Mouse (Mus musculus): Measurements from ENCODE around the gene Scamp2. TPM values are rescaled to one million over a fixed set of nuclear protein-coding genes. Genes with fewer than 3 reads are reported as not detected.

The Scamp2 gene
- 10 to 100 TPM; 68.7 to 92.7 TPM for polyA plus RNA-seq (2017; shearing (Covaris generic))

DNA sequence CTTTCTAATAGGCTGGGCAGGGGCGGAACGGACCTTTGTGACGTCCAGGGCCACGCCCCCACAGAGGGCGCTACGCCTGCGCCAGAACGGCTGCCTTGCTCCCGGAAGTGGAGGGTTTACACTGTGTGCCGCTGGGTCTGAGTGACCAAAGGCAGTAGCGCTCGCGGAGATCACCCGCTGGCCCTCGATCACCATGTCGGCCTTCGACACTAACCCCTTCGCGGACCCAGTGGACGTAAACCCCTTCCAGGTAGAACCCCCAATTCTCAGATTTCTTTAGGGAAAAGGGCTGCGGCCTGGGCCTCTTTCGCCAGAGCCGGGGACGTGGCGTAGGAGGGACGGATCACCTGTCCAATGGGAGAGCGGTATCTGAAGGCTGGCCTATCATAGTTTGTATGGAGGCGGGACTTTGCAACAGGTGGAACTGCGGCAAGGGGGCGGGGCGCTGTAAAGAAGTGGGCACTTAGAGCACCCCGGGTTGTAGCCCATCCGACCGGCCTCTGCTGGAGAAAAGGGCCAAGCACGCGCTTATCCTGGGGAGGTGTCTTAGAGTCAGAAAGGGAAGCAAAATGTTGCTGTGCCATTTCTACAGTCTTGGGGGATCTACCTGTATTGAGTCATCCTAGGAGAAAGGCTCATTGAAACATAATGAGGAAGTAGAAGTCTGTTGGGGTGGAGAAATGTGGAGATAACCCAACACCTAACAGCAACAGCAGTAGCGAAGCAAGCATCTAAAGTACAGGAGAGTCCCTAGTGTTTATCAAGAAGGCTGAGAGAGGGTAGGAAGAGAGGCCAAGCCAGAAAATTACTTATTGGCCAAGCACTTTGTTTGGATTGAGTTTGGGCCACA lies at the start of gene Scamp2:
Gene Scamp2, plus strand, starts transcription at position 83 of the 850 bp plus-strand sequence.
- peak; percentile 94 for ATAC-seq

DNA sequence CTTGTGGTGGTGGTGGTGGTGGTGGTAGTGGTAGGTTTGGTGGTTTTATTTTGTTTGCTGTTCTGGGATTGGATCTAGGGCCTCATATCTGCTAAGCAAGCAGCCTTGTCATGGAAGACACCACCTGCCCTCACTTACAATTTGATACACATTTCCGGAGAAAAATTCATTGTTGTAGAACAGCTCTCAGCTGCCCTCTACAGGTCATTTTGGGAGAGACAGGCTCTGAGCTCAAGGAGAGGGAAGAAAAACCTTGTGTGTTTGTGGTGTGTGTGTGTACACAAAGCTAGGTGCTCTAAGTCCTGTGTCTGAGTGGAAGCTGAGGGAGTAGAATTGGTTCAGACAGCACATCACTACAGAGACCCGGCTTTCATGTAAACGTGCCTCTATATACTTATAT lies 43.6 kb upstream of the Scamp2 start:
- peak; percentile 30 for ATAC-seq

DNA sequence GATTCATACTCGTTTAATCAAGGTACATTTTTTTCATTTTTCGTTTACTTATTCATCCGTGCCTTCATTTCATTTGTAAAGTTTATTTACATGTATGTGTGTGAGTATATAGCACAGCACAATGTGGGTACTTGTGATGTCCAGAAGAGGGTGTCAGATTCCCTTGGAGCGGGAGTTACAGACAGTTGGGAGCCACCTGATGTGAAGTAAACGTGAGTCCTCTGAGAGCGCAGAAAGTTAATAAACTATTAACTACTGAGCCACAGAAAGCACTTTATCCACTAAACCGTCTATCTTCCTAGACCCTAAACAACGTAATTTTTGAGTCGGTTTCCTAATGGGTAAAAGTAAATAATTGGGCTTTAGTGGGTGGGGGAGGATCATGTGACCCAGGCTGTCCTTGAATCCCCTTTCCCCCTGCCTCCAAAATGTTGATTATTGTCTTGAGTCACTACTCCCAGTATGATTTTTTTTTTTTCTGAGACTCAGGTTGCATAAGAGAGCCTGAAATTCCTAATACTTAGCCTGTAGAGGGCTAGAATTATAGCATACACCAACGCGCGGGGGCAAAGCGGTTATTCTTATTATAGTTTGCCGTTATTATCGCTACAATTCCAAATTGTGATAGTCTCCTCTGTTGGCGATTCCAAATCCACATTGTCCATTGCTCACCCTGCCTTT lies 40.2 kb upstream of the Scamp2 start:
- peak; percentile 25 for ATAC-seq

DNA sequence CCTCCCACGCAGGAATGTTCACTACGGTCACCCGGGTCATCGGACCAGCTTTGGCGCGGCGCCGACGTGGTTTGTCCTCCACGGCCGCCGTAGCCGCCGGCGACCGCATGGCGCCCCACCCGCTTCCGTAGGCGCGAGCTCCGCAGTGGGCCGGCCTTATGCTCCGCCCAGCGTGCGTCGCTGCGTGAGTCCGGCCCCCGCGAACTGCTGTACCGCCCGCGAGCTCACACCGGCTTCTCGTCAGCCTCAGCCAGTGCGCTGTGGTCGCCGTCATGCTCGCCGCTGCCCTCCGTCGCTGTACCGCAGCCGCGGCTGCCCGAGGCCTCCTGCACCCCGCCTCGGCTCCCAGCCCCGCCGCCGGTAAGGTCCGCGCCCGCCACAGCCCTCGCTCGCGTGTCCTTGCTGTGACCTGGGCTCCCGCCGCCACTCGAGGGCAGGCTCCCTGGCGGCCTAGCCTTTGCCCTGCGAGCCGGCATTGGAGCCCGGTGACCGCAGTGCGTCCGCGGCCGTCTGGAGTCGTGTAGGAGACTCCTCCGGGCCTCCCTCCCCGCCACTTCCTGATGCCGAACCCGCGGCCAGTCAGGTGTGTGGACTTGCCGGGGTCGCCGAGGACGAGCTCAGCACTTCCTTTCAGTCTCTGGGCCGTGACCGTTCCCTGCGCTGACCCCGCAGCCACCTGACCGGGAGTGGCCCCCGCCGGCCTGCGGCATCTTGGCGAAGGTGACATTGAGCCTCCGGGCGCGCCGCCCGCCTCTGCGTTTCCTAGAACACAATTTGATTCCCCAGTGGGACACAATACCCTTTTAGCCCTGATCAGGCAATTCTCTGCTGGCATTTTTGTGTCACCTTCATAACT lies 39.5 kb upstream of the Scamp2 start, which contains the start of gene Cox5a:
Gene Cox5a, plus strand, starts transcription at position 219 of the 856 bp plus-strand sequence.
- ATAC-seq = peak; percentile 88

DNA sequence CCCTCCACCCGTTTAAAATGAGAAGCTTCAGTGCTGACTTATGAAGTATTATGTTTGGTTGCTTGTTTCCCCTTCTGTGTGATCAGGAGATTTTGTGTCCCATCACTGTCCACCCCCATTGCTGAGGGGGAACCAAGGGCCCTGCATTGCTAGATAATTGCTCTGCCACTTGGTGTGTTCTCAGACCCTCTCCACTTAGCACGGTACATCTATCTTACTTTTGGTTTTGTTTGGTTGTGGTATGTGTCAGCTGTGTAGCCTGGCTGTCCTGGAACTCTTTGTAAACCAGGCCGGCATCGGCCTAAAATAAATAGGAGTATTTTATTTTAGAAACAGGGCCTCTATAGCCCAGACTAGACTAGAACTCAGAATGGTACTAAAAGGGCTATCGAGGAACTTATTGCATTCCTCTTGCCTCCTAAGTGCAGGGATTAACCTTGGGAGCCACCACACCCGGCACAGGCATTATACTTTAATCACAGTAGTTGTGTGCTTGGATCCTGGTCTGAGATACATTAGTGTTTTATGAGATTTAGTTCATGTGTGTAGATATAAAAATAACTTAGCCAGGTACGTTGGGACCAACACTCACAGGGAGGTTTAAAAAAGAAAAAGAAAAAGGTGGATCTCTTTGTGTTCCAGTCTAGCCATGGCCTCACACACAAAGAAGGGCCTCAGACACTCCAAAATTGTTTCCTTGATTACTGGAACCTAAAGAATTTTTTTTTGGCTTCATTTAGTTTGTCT lies 38.5 kb upstream of the Scamp2 start:
- no peak for ATAC-seq

DNA sequence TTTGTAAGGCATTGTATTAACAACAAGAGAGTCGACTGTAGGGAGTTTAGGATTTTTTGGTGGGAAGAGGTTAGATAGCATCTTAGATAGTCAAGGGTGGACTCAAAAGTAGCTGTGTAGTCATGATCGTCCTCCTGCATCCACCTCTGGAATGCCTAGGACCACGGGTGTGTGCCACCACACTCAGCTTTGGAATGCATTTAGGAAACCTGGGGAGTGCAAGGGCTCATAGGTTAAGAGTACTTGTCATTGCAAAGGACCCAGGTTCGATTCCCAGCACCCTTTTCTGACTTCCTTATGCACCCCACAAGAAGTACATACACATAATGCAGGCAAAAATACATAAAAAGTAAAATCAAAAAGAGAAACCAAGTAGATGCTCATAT lies 37.9 kb upstream of the Scamp2 start:
- ATAC-seq = no peak

DNA sequence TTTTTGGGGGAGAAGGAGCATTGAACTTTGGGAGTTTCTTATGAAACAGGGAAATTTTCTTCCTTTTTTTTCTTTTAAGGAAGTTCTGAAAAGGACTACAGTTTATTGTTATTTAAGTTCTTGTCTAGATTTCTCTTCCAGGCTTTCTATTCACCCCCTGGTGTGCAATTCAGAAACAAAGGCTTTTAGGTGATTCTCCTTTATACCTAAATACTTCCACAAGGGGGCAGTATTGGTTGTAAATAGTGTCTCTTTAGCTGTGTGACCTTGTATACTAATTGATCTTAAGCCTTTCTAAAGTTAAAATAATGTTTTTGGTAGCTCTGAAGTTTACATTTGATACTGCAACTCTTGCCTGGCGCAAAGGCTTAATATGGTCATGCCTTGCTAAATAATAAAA lies 37.0 kb upstream of the Scamp2 start:
- ATAC-seq = no peak

DNA sequence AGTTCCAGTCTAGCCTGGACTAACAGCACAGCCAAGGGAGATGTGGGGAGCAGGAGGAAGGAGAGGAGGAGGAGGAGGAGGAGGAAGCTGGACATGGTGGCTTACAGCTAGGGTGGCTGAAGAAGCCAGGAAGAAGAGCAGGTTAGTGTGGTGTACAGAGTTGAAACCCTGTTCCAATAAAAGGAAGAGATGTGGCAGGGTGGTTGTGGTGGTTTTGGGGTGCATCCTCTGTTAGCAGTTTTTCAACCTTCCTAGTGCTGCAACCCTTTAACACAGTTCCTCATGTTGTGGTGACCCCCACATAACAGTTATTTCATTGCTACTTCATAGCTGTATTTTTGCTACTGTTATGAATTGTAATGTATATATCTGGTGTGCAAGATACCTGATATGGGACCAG lies 36.3 kb upstream of the Scamp2 start:
- no peak for ATAC-seq

DNA sequence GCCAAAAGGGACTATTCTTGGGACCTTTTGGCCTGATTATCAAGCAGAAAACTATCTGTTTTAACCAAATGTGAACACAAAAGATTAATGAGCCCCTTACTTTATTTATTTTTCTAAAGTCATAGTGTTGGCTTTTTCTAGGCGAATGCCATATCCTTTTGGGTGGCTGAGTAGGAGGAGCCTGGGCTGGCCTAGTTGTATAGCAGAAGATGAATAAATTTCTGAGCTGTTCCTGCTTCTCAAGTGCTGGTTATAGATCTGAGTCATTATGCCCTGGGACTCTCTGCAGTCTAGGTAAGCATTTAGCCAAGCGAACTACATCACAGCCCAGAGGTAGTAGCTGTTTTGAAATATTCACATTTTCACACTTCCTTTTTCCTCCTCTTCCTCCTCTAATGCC lies 35.2 kb upstream of the Scamp2 start:
- no peak for ATAC-seq

DNA sequence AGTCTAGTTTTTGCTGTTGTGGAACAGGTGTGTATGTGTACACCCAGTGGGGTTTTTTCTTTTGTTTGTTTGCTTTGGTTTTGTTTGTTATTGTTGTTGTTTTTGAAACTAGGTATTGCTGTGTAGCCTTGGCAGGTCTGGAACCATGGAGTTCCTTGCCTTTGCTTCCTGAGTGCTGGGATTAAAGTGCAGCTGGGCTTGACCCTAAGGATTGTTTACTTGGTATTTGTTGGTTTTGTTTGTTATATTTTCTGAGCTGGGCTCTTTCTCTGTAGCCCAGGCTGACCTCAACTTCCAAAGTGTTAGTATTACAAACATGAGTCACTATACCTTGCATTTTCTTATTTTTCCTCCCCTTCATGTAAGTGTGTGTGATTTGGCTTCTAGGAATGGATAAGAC lies 34.3 kb upstream of the Scamp2 start:
- ATAC-seq = no peak

DNA sequence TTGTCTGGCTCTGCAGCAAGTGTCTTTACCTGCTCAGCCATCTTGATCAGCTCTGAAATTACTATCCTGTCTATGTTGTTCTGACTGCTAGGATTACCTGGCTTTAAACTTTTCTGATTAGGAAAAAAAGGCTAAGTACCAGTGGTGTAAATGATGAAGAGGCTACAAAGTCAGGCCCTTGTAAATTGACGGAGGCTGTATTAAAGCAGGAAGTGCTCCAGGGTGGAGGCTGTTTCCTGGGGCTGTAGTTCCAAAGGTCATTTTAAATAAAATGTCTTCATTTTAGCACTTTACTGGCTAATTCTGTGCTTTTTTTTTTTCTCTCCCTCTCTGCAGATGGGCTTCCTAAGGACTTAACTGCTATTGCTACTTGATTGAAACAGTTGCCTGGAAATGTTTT lies 28.8 kb upstream of the Scamp2 start:
- ATAC-seq = no peak

DNA sequence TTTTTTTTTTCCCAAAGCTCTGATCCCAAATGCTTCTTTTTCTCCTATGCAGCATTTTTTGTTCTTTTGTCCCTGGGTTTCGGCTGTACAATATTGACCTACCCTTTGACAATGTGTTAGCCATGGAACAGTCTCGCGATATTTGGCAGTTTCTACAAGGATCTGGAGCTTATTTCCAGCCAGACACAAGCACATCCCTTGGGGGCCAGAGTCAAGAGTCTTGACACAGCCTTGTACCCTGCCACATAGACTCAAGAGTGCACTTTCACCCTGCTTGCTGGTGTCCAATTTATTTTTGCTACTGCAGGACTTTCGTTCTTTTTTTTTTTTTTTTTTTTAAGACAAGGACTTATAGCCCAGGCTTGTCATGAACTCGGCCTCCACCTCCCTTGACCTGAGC lies 24.4 kb upstream of the Scamp2 start:
- ATAC-seq = no peak

DNA sequence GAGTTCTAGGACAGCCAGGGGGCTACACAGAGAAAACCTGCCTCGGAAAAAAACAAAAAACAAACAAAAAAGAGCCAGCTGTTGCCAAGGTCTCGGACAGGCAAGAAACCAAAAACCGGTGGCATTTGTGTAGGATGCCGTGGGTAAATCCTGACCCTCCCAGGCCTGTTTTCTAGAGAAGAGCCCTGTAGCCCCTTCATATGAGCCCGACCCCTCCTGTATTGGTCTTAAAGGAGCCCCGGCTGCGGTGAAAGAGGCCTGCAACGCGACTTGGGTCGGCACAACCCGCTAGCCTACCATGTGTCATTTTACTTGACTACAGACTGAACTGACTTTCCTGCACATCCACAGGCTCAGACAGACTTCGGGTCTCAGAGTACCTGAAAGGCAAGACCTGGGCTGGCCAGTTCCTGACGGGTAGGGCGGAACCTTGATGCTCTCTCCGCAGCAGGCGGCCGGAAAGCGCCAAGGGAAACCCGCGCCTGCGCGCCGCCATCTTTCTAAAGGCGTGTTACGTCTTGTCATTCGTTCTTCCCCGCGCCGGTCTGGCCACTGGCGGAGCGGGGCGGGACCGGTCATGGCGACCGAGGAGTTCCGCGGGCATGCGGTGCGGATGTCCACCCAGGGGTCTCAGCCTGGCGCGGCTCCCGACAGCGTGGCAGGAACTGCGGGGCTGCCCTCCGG lies 23.6 kb upstream of the Scamp2 start, which contains the start of gene Fam219b:
Gene Fam219b, plus strand, starts transcription at position 485 of the 684 bp plus-strand sequence.
- ATAC-seq = peak; percentile 88

DNA sequence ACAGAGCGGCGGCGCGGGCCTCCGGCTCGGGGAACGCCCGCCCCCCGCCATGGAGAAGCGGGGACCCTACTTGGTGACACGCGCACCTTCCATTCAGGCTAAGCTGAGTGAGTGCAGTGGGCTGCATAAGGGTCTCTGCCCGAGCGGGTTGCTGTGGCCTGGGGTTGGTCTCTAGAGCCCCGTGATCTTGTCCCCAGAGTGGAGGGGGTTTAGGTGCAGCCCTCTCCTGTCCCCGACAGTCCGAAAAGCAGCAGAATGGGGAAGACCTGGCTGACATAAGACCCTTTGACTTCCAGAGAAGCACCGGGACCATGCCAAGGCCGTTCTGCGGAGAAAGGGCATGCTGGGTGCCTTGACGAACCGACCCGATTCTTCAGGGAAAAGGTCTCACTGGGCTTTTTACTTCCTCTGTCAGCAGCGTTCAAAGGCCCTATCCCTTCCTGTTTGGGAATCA lies 23.0 kb upstream of the Scamp2 start:
- no peak for ATAC-seq

DNA sequence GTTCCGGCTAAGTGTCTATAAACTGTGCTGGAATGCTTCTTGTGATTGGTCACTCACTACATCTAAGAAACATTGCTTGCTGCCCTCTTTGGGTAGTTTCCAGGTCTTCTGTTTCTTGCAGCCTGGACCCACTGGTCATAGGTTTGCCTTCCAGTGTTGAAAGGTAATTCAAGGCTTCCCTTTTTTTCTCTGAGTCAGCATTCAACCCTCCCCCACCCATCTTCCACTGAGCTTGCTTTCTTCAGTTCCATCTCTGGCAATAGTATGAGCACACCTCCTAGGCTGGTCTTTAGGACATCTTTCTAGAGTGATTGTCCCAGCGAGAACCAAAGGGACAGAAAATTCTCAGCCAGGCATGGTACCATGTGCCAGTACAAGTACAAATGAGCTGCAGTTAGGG lies 21.2 kb upstream of the Scamp2 start:
- no peak for ATAC-seq

DNA sequence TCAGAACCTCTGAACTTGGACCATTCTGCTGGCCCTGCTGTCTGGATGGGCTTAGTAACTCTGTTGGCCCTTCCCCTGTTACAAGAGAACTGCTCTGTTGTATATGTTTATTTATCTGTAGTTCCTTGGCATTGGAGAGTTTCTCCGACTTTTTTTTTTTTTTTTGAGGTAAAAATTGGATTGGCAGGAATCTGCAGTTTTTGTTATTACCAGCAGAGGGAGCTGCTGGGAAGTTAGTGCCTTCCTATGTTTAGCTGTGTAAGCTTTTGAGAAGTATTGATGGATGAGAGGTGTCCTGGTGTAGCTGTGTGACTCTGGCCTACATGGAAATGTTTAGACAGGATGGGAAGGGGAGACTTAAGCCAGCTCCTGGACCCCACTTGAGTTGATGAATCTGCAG lies 19.4 kb upstream of the Scamp2 start:
- no peak for ATAC-seq

DNA sequence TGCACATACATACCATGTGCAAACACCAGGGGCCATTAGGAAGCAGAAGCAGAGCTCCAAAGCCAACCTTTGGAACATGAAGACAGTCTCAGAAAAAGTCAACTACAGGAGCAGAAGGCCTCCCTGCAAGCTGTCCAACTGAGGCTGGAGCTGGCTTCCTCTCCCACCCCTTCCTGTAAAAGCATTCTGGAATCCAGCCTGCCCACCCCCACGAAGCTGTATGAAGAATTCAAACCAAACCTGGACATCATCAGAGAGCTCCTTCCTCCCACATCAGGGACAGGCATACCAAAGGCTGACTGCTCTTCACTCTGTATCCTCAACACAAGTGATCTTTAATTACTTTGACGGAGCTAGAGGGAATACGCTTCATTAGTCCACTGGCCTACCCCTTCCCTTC lies 16.8 kb upstream of the Scamp2 start:
- ATAC-seq = no peak

DNA sequence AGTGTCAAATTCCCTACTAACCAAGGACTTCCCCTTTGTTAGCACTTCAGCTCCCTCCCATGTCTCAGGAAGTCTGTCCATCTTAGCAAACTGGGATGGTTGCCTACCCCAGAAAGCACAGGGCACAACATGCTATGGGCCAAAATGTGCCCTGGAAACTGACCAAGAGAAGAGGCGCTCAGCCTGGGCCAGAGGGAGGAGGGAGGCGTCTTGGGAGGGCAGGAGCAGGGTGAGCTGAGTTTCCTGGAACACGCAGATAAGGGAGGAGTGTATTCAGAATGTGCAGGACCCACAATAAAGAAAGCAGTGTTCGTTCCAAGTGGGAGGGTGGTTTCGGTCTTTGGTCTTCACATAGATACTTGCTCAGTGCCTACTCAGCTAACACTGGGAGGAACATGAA lies 13.5 kb upstream of the Scamp2 start:
- ATAC-seq = no peak

DNA sequence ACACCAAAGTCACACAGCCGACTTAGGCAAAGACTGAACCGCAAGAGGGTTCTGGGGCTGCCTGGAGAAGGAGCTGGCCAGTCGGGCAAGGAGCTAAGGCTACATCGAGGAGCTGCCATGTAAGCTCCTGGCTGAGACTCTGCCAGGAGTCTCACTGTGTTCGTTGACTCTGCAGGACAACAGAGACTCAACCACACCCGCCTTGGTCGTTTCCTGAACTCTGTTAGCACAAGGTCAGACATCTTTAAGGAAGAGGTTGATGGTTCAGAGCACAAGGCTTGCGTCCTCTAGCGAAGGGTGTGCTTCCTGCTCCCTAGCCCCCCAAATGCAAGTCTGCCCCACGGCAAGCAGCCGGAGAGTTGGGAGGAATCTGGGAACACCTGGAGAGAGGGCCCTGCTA lies 12.9 kb upstream of the Scamp2 start:
- no peak for ATAC-seq

DNA sequence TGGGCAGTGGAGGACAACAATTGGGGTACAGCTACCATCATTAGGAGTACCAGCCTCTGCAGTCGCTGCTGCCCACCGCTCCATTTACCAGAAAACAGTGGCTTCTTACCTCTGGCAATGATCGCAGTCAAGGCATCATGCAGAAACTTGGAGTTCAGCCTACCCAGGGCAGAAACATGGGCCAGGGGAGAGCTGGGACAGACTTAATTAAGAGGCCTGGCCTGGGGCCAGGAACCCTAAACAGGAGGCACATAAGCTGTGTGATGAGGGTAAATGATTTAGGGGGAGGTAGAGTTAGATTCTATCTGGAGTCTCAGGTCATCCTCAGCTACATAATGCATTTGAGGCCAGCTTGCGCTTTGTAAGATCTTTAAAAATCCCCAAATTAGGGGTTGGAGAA lies 11.6 kb upstream of the Scamp2 start:
- no peak for ATAC-seq

DNA sequence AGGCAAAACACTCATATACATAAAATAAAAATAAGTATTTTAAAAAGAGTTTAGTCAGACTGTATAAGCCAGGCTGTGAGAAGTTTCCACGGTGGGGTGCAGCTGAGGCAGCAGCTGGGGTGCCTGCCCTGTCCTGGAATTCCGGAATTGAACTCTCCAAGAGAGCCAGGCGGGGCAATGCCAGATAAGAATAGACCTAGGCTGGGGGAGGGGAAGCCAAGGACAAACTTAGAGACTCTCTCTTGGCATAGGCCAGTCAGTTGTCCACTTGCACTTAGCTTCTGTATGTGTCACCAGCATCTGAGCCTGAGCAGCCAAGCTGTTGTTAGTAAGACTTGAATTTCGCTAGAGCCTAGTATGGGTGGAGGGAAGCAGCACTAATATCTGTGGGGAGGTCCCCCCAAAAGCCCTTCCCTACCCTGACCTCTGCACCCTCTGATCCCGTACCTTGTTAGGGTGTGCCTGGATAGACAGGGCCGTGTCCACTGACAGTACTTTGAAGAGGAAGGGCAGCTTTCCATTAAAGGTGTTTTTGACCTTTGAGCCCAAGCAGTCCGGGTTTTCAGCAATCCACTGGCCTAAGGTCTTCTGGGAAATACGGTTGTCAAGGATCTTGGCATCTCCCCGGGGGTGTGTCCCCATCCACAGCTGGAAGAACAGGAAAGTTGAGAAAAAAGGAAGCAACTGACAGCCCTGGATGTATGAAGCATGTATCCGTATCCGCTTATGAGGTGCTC lies 10.4 kb upstream of the Scamp2 start:
- ATAC-seq = no peak

Data from activated CD4-positive, CD25-positive, alpha-beta regulatory T cell, adult 4 months (primary cell).